7 mouse cellular contexts compared by ENCODE assay signal in genomic region chr6:34910371-34911219, GRCm38 (mm10). TPM values are rescaled to one million over a fixed set of nuclear protein-coding genes. Genes with fewer than 3 reads are reported as not detected.
A peak's percentile ranks its signal among the peaks of the same experiment; 100 is the strongest.
DNase-seq lines count a peak whose midpoint lies in the region; ATAC-seq and TF ChIP-seq lines count a peak whose summit lies in the region.

TSS of gene Wdr91 (minus strand) at chr6:34910876.

- H3K27me3 ChIP-seq in intestine, postnatal 0 days (replicated peaks; ENCODE audit: control insufficient read depth, insufficient read depth, low read length), result no peaks in the 10 kb centered on the region
- no peaks in the 10 kb centered on the region for H3K27me3 ChIP-seq in midbrain, embryonic 12.5 days
- H3K27me3 ChIP-seq in small intestine, adult 2 months (ENCODE audit: control insufficient read depth, insufficient read depth, low read length), result no peaks in the 10 kb centered on the region

- WGBS in intestine, postnatal 0 days, result under 1% methylated on average over 61 of the region's 64 CpGs
- WGBS in midbrain, embryonic 12.5 days, result under 1% methylated on average over 63 of the region's 64 CpGs
- WGBS in small intestine, adult 2 months, result under 1% methylated on average over 64 of the region's 64 CpGs

- H3K4me2 ChIP-seq in intestine, postnatal 0 days (replicated peaks; ENCODE audit: low read depth), result peak within 1 kb of the TSS; percentile 87
- peak within 1 kb of the TSS; percentile 69 for H3K4me2 ChIP-seq in midbrain, embryonic 12.5 days (replicated peaks)

- peak within 1 kb of the TSS; percentile 35; the same call in 1 of the 2 replicates for H3K27ac ChIP-seq in intestine, postnatal 0 days (ENCODE audit: low read depth, low read length)
- H3K27ac ChIP-seq in midbrain, embryonic 12.5 days (replicated peaks), result peak within 1 kb of the TSS; percentile 80
- H3K27ac ChIP-seq in small intestine, adult 2 months (ENCODE audit: insufficient read depth, low read depth, low read length), result no peak within 1 kb of the TSS

- H3K9ac ChIP-seq in intestine, postnatal 0 days (ENCODE audit: low read depth, low read length), result peak within 1 kb of the TSS; percentile 63
- H3K9ac ChIP-seq in midbrain, embryonic 12.5 days (replicated peaks), result peak within 1 kb of the TSS; percentile 71

- TF ChIP-seq CTCF in intestine, postnatal 0 days (IDR thresholded peaks at IDR 0.05; ENCODE audit: low read depth), result peak; percentile 53
- no peak for TF ChIP-seq CTCF in small intestine, adult 2 months (IDR thresholded peaks at IDR 0.05; ENCODE audit: extremely low read depth, insufficient read length, insufficient replicate concordance, low read depth, low read length)

- H3K36me3 ChIP-seq in intestine, postnatal 0 days (ENCODE audit: control insufficient read depth, insufficient read depth), result peaks cover 6% of the 10 kb centered on the region; the same call in 1 of the 2 replicates
- peaks cover 17% of the 10 kb centered on the region for H3K36me3 ChIP-seq in midbrain, embryonic 12.5 days
- no peaks in the 10 kb centered on the region for H3K36me3 ChIP-seq in small intestine, adult 2 months (ENCODE audit: control insufficient read depth, insufficient read depth, low read length)

- no peaks in the 10 kb centered on the region for H3K4me1 ChIP-seq in intestine, postnatal 0 days (replicated peaks; ENCODE audit: control insufficient read depth, insufficient read depth, low read length)
- H3K4me1 ChIP-seq in midbrain, embryonic 12.5 days, result peaks cover 11% of the 10 kb centered on the region
- H3K4me1 ChIP-seq in small intestine, adult 2 months (ENCODE audit: control insufficient read depth, insufficient read depth, insufficient read length, low read length), result peaks cover 3% of the 10 kb centered on the region

- no peak for TF ChIP-seq POLR2A in small intestine, adult 2 months (IDR thresholded peaks at IDR 0.05; ENCODE audit: low read depth, low read length)

- H3K4me3 ChIP-seq in intestine, postnatal 0 days (ENCODE audit: low read depth, low read length), result peak within 1 kb of the TSS; percentile 79
- peak within 1 kb of the TSS; percentile 75 for H3K4me3 ChIP-seq in midbrain, embryonic 12.5 days
- H3K4me3 ChIP-seq in small intestine, adult 2 months (ENCODE audit: low read depth, low read length), result peak within 1 kb of the TSS; percentile 72

- DNase-seq in adrenal gland, adult 8-10 months, result peak; percentile 77
- DNase-seq in embryo, embryonic 9.5 days (ENCODE audit: extremely low spot score), result peak; percentile 96
- no peak for DNase-seq in gonadal fat pad, adult 2 months (ENCODE audit: low read depth)
- DNase-seq in left cerebral cortex, postnatal 4 days, result peak; percentile 97

- intact Hi-C loops in left cerebral cortex, postnatal 4 days (cut with DNase I), result no loop called here

- H3K9me3 ChIP-seq in intestine, postnatal 0 days (ENCODE audit: control insufficient read depth), result no peaks in the 10 kb centered on the region
- no peaks in the 10 kb centered on the region for H3K9me3 ChIP-seq in midbrain, embryonic 12.5 days

- peak; percentile 91 for ATAC-seq in intestine, postnatal 0 days
- peak; percentile 93 for ATAC-seq in midbrain, embryonic 12.5 days (ENCODE audit: low FRiP score, low read depth)

RNA-seq across cellular contexts. Expression of gene Wdr91, which starts in this region (rescaled TPM):
- total RNA-seq in adrenal gland, adult 8-10 months (2022), result 10 to 100 TPM; 11.2 to 24.0 (median 17.3) TPM
- 16.4 and 16.9 TPM in 2 replicates for polyA plus RNA-seq in gonadal fat pad, adult 2 months (2012; rRNA removed)
- 5.7 and 6.9 TPM in 2 replicates for polyA plus RNA-seq in intestine, postnatal 0 days (2015; fragmentation: Nextera tagmentation; extraction: Ambion mirVana)
- 10 to 100 TPM; 26.7 to 28.5 TPM for total RNA-seq in left cerebral cortex, postnatal 4 days (2021)
- 12.1 and 12.7 TPM in 2 replicates for polyA plus RNA-seq in midbrain, embryonic 12.5 days (2016; fragmentation: Nextera tagmentation; extraction: Ambion mirVana)
- 3.3 and 4.7 TPM in 2 replicates for polyA plus RNA-seq in small intestine, adult 2 months (2012; rRNA removed)
